Mouse (Mus musculus) stomach, embryonic 16.5 days (tissue): ENCODE measurements around the gene Nans. TPM values are rescaled to one million over a fixed set of nuclear protein-coding genes. Genes with fewer than 3 reads are reported as not detected.
A peak's percentile ranks its signal among the peaks of the same experiment; 100 is the strongest.

Experiments used
- ATAC-seq: fragments of 200-750 bp; cut with Nextera tagmentation; 2 replicates; pipeline ENCODE4 v1.8.0; 2017; ENCODE audit warnings: moderate number of reproducible peaks, moderate TSS enrichment; ENCODE audit not compliant: insufficient read depth, low FRiP score
- H3K27ac ChIP-seq: fragments of 300-500 bp; sonication (generic); 2 replicates; pipeline ENCODE4 v1.5.1; 2014; ENCODE audit warnings: low read length
- H3K27me3 ChIP-seq: fragments of 300-500 bp; sonication (generic); 2 replicates; pipeline ENCODE4 v1.6.1; 2014; ENCODE audit warnings: low read length, control low read depth, mixed read lengths; ENCODE audit not compliant: control insufficient read depth, insufficient read depth
- H3K36me3 ChIP-seq: fragments of 300-500 bp; sonication (generic); 2 replicates; pipeline ENCODE4 v1.6.1; 2014; ENCODE audit warnings: low read length; ENCODE audit not compliant: control insufficient read depth, insufficient read depth
- H3K4me1 ChIP-seq: fragments of 300-500 bp; sonication (generic); 2 replicates; pipeline ENCODE4 v1.6.1; 2014; ENCODE audit warnings: low read length, control low read depth, mixed read lengths; ENCODE audit not compliant: control insufficient read depth, insufficient read depth
- H3K4me2 ChIP-seq: fragments of 300-500 bp; sonication (generic); 2 replicates; pipeline ENCODE4 v1.6.1; 2014; ENCODE audit warnings: low read depth, low read length, mixed read lengths
- H3K4me3 ChIP-seq: fragments of 300-500 bp; sonication (generic); replicated peaks from 2 replicates; pipeline ENCODE4 v1.5.1; 2014; ENCODE audit warnings: mild to moderate bottlenecking, low read length
- H3K9ac ChIP-seq: fragments of 300-500 bp; sonication (generic); 2 replicates; pipeline ENCODE4 v1.6.1; 2014; ENCODE audit warnings: low read length
- H3K9me3 ChIP-seq: fragments of 300-500 bp; sonication (generic); replicated peaks from 2 replicates; pipeline ENCODE4 v1.6.1; 2016; ENCODE audit warnings: low read length, control low read depth; ENCODE audit not compliant: control insufficient read depth
- WGBS: fragments of 180-500 bp; shearing (Covaris S2); extraction: QIAGEN DNeasy Blood & Tissue Kit; methylation state at CpG from one replicate; pipeline ENCODE4 v1.1.7; 2014; 5-methylcytosine and 5-hydroxymethylcytosine counted together
- polyA plus RNA-seq: library from polyadenylated mRNA; unstranded; fragments of >200 nt; fragmentation: Nextera tagmentation; extraction: Ambion mirVana; gene quantifications from 2 replicates; pipeline ENCODE4 v1.2.1, GENCODE M21; 2015

Gene Nans
- polyA plus RNA-seq, 1 experiment from 2014 or later, result 101 TPM

GRCm38 (mm10) chr4:46498976-46499375 lies 9.9 kb downstream of the Nans start:
- H3K4me1 ChIP-seq, result no peaks in the 10 kb centered on the region
- H3K27ac ChIP-seq, result no peak overlapping the region
- no peaks in the 10 kb centered on the region for H3K9me3 ChIP-seq
- 11% methylated on average over 4 of the region's 4 CpGs for WGBS
- no peak overlapping the region for H3K4me3 ChIP-seq
- peaks cover 11% of the 10 kb centered on the region; the same call in 1 of the 2 replicates for H3K36me3 ChIP-seq
- H3K9ac ChIP-seq, result no peak overlapping the region
- no peak overlapping the region for H3K4me2 ChIP-seq
- H3K27me3 ChIP-seq, result no peaks in the 10 kb centered on the region
- ATAC-seq, result no peak

GRCm38 (mm10) chr4:46502606-46503502 lies 13.8 kb downstream of the Nans start:
- Histone ChIP-seq H3K9ac (no peak overlapping the region), H3K36me3 (peaks cover 16% of the 10 kb centered on the region), H3K9me3 (no peaks in the 10 kb centered on the region), H3K4me3 (no peak overlapping the region), H3K27me3 (no peaks in the 10 kb centered on the region), H3K4me2 (no peak overlapping the region), H3K27ac (no peak overlapping the region), H3K4me1 (peaks cover 6% of the 10 kb centered on the region; the same call in 1 of the 2 replicates)
- ATAC-seq, result no peak
- 67% methylated on average over 16 of the region's 16 CpGs for WGBS

- WGBS, result 68% methylated on average over 3 of the region's 3 CpGs
- Histone ChIP-seq H3K9me3 (no peaks in the 10 kb centered on the region), H3K4me1 (peaks cover 6% of the 10 kb centered on the region; the same call in 1 of the 2 replicates), H3K4me2 (no peak overlapping the region), H3K36me3 (peaks cover 16% of the 10 kb centered on the region), H3K27ac (no peak overlapping the region), H3K9ac (no peak overlapping the region), H3K4me3 (no peak overlapping the region), H3K27me3 (no peaks in the 10 kb centered on the region)
- no peak for ATAC-seq
These were observed 14.8 kb downstream of the Nans start for GRCm38 (mm10) chr4:46503881-46504280.

- no peak overlapping the region for H3K9ac ChIP-seq
- H3K36me3 ChIP-seq, result peaks cover 11% of the 10 kb centered on the region
- no peak overlapping the region for H3K27ac ChIP-seq
- no peaks in the 10 kb centered on the region for H3K9me3 ChIP-seq
- ATAC-seq, result no peak
- 64% methylated on average over 8 of the region's 8 CpGs for WGBS
- H3K4me3 ChIP-seq, result no peak overlapping the region
- no peak overlapping the region for H3K4me2 ChIP-seq
- H3K4me1 ChIP-seq, result peaks cover 6% of the 10 kb centered on the region; the same call in 1 of the 2 replicates
- no peaks in the 10 kb centered on the region for H3K27me3 ChIP-seq
These were observed 16.5 kb downstream of the Nans start for GRCm38 (mm10) chr4:46505361-46506057.

GRCm38 (mm10) chr4:46506801-46507610 lies 18.0 kb downstream of the Nans start:
- peaks cover 11% of the 10 kb centered on the region for H3K36me3 ChIP-seq
- H3K9ac ChIP-seq, result peak overlapping the region; percentile 77
- under 1% methylated on average over 94 of the region's 94 CpGs for WGBS
- H3K9me3 ChIP-seq, result no peaks in the 10 kb centered on the region
- no peaks in the 10 kb centered on the region for H3K27me3 ChIP-seq
- H3K4me1 ChIP-seq, result peaks cover 6% of the 10 kb centered on the region; the same call in 1 of the 2 replicates
- H3K27ac ChIP-seq, result peak overlapping the region; percentile 87
- H3K4me3 ChIP-seq, result peak overlapping the region; percentile 67
- peak; percentile 98 for ATAC-seq
- peak overlapping the region; percentile 99 for H3K4me2 ChIP-seq

- Histone ChIP-seq H3K9me3 (no peaks in the 10 kb centered on the region), H3K4me1 (peaks cover 6% of the 10 kb centered on the region; the same call in 1 of the 2 replicates), H3K9ac (peak overlapping the region; percentile 50), H3K4me3 (peak overlapping the region; percentile 67), H3K4me2 (peak overlapping the region; percentile 99), H3K27me3 (no peaks in the 10 kb centered on the region), H3K27ac (peak overlapping the region; percentile 87), H3K36me3 (peaks cover 6% of the 10 kb centered on the region; the same call in 1 of the 2 replicates)
- WGBS, result 10% methylated on average over 16 of the region's 16 CpGs
- ATAC-seq, result peak; percentile 35; the same call in 1 of the 2 replicates
These were observed 18.9 kb downstream of the Nans start for GRCm38 (mm10) chr4:46507736-46508460.

GRCm38 (mm10) chr4:46520491-46520890 lies 31.4 kb downstream of the Nans start:
- no peak overlapping the region for H3K9ac ChIP-seq
- H3K4me1 ChIP-seq, result no peaks in the 10 kb centered on the region
- H3K36me3 ChIP-seq, result no peaks in the 10 kb centered on the region
- 77% methylated on average over 2 of the region's 2 CpGs for WGBS
- no peak overlapping the region for H3K4me3 ChIP-seq
- no peak for ATAC-seq
- H3K4me2 ChIP-seq, result no peak overlapping the region
- no peak overlapping the region for H3K27ac ChIP-seq
- no peaks in the 10 kb centered on the region for H3K27me3 ChIP-seq
- peaks cover 5% of the 10 kb centered on the region; the same call in 1 of the 2 replicates for H3K9me3 ChIP-seq

GRCm38 (mm10) chr4:46521457-46521856 lies 32.4 kb downstream of the Nans start:
- H3K9me3 ChIP-seq, result peaks cover 5% of the 10 kb centered on the region; the same call in 1 of the 2 replicates
- H3K27ac ChIP-seq, result no peak overlapping the region
- ATAC-seq, result no peak

More at GRCm38 (mm10) chr4:46521457-46521856, 32.4 kb downstream of the Nans start:
- Histone ChIP-seq H3K27me3 (no peaks in the 10 kb centered on the region), H3K36me3 (no peaks in the 10 kb centered on the region), H3K4me3 (no peak overlapping the region), H3K4me1 (no peaks in the 10 kb centered on the region), H3K9ac (no peak overlapping the region), H3K4me2 (no peak overlapping the region)
- WGBS, result 68% methylated on average over 10 of the region's 10 CpGs
